Mouse (Mus musculus): ENCODE measurements around the gene Tsen2.

DNA sequence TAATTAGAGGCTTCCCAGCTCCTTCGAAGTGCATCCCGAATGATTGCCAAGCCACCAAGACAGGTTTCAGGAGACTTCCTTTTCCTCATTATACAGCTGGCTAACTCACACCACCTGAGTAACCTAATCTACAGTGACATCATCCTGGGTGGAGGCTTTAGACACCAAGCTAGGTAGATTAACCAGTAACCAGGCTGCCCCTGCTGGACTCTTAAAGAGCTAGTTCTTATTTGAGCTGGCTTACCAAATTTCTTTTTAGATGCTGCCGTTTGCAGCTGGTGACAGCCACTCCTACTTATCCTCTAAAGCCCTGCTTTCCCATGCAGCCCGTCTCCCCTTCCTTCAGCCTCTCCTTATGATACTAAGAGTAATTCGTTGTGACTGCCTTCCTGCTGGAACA lies 48.0 kb downstream of the Tsen2 start, which contains the start of gene Mkrn2os:
- TF ChIP-seq POLR2A (IDR thresholded peaks at IDR 0.05; ENCODE audit: control insufficient read depth, low read depth, low read length) (no peak), CTCF (IDR thresholded peaks at IDR 0.05; ENCODE audit: control insufficient read depth, insufficient read depth, insufficient replicate concordance, low read depth, low read length) (no peak)

Data from testis, adult 2 months (tissue).